Mouse (Mus musculus): ENCODE measurements at regions not wholly inside any gene's neighbourhood (a gene's known extent, or its start where the extent isn't known, plus 50 kb on each side); places are given as distances from the start of the nearest gene placed in this dataset.

- H3K27me3 ChIP-seq (ENCODE audit: control insufficient read depth, insufficient read depth, low read length), result no peaks in the 10 kb centered on the region
- TF ChIP-seq POLR2A (IDR thresholded peaks at IDR 0.05; ENCODE audit: insufficient read depth, low read depth, low read length) (no peak), EP300 (IDR thresholded peaks at IDR 0.05; ENCODE audit: insufficient read depth, low read depth, low read length) (no peak), CTCF (IDR thresholded peaks at IDR 0.05) (no peak)
- no peak overlapping the region for H3K27ac ChIP-seq
- no peaks in the 10 kb centered on the region for H3K36me3 ChIP-seq (ENCODE audit: control insufficient read depth, insufficient read depth, low read length)
- no peaks in the 10 kb centered on the region for H3K4me1 ChIP-seq (ENCODE audit: control insufficient read depth, insufficient read depth, low read length)
- no peak overlapping the region for H3K4me3 ChIP-seq
- 90% methylated on average over 11 of the region's 11 CpGs for WGBS
- H3K79me2 ChIP-seq (replicated peaks; ENCODE audit: control insufficient read depth, insufficient read depth, low read length), result no peaks in the 10 kb centered on the region
- DNase-seq, result no peak
- intact Hi-C loops (cut with DNase I), result no loop called here
- H3K9ac ChIP-seq (ENCODE audit: low read depth, low read length), result no peak overlapping the region
These were observed 115.2 kb upstream of the Plekha5 start for GRCm38 (mm10) chr6:140308641-140309040.

- no peaks in the 10 kb centered on the region for H3K4me1 ChIP-seq (ENCODE audit: control insufficient read depth, insufficient read depth, low read length)
- no peak overlapping the region for H3K9ac ChIP-seq (ENCODE audit: low read depth, low read length)
- no peaks in the 10 kb centered on the region for H3K27me3 ChIP-seq (ENCODE audit: control insufficient read depth, insufficient read depth, low read length)
- 90% methylated on average over 6 of the region's 6 CpGs for WGBS
- no peaks in the 10 kb centered on the region for H3K79me2 ChIP-seq (replicated peaks; ENCODE audit: control insufficient read depth, insufficient read depth, low read length)
- no peak for DNase-seq
- no peak overlapping the region for H3K4me3 ChIP-seq
- intact Hi-C loops (cut with DNase I), result no loop called here
- no peaks in the 10 kb centered on the region for H3K36me3 ChIP-seq (ENCODE audit: control insufficient read depth, insufficient read depth, low read length)
- no peak overlapping the region for H3K27ac ChIP-seq
- TF ChIP-seq POLR2A (IDR thresholded peaks at IDR 0.05; ENCODE audit: insufficient read depth, low read depth, low read length), result no peak
- TF ChIP-seq CTCF (IDR thresholded peaks at IDR 0.05), result no peak
- TF ChIP-seq EP300 (IDR thresholded peaks at IDR 0.05; ENCODE audit: insufficient read depth, low read depth, low read length), result no peak
These were observed 116.9 kb upstream of the Plekha5 start for GRCm38 (mm10) chr6:140306811-140307558.

GRCm38 (mm10) chr6:140304105-140304504 is 119.7 kb upstream of the Plekha5 start:
- no peak overlapping the region for H3K9ac ChIP-seq (ENCODE audit: low read depth, low read length)
- no peak overlapping the region for H3K4me3 ChIP-seq
- WGBS, result 65% methylated on average over 5 of the region's 5 CpGs
- H3K27ac ChIP-seq, result no peak overlapping the region
- DNase-seq, result no peak
- H3K36me3 ChIP-seq (ENCODE audit: control insufficient read depth, insufficient read depth, low read length), result no peaks in the 10 kb centered on the region
- no peaks in the 10 kb centered on the region; the same call in 1 of the 2 replicates for H3K4me1 ChIP-seq (ENCODE audit: control insufficient read depth, insufficient read depth, low read length)
- no peaks in the 10 kb centered on the region for H3K27me3 ChIP-seq (ENCODE audit: control insufficient read depth, insufficient read depth, low read length)
- TF ChIP-seq POLR2A (IDR thresholded peaks at IDR 0.05; ENCODE audit: insufficient read depth, low read depth, low read length) (no peak), CTCF (IDR thresholded peaks at IDR 0.05) (no peak), EP300 (IDR thresholded peaks at IDR 0.05; ENCODE audit: insufficient read depth, low read depth, low read length) (no peak)
- H3K79me2 ChIP-seq (replicated peaks; ENCODE audit: control insufficient read depth, insufficient read depth, low read length), result no peaks in the 10 kb centered on the region
- intact Hi-C loops (cut with DNase I), result no loop called here

DNA sequence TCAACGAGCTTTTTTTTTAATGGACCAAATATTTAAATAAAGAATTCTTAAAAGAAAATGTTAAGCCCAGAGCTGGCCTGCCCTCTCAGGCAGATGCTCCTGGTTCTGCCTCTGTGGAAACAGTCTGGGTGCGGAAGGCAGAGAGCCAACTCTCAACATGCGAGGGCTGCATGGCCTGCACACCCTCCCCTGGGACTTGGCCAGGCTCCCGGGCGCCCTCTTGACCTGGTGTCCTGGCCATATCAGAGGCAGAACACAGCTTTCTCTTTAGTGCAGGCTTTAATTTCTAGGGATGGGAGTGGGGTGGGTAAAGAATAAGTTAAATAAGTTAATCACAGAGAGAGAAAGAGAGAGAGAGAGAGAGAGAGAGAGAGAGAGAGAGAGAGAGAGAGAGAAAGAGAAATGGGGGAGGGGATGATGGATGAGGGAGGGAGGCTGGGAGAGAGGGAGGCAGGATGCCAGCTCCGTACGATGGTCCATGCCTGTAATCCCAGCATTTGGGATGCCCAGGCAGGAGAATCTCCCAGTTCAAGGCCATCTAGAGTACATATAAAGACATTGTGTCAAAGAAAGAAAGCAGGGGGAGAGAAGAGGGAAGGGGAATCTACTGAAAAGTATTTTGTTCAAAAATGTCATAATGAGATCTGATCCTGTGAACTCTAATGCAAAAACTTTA is 123.2 kb upstream of the Plekha5 start:
- Histone ChIP-seq H3K27me3 (ENCODE audit: control insufficient read depth, insufficient read depth, low read length) (no peaks in the 10 kb centered on the region), H3K4me1 (ENCODE audit: control insufficient read depth, insufficient read depth, low read length) (no peaks in the 10 kb centered on the region; the same call in 1 of the 2 replicates), H3K9ac (ENCODE audit: low read depth, low read length) (no peak overlapping the region), H3K27ac (no peak overlapping the region), H3K4me3 (no peak overlapping the region), H3K36me3 (ENCODE audit: control insufficient read depth, insufficient read depth, low read length) (no peaks in the 10 kb centered on the region), H3K79me2 (replicated peaks; ENCODE audit: control insufficient read depth, insufficient read depth, low read length) (no peaks in the 10 kb centered on the region)
- TF ChIP-seq POLR2A (IDR thresholded peaks at IDR 0.05; ENCODE audit: insufficient read depth, low read depth, low read length) (no peak), CTCF (IDR thresholded peaks at IDR 0.05) (no peak), EP300 (IDR thresholded peaks at IDR 0.05; ENCODE audit: insufficient read depth, low read depth, low read length) (no peak)
- intact Hi-C loops (cut with DNase I), result no loop called here
- WGBS, result 23% methylated on average over 7 of the region's 7 CpGs
- peak; percentile 63 to 68 for DNase-seq

GRCm38 (mm10) chr6:140299653-140300052 is 124.2 kb upstream of the Plekha5 start:
- no peak overlapping the region for H3K9ac ChIP-seq (ENCODE audit: low read depth, low read length)
- no peak overlapping the region for H3K27ac ChIP-seq
- TF ChIP-seq EP300 (IDR thresholded peaks at IDR 0.05; ENCODE audit: insufficient read depth, low read depth, low read length) (no peak), POLR2A (IDR thresholded peaks at IDR 0.05; ENCODE audit: insufficient read depth, low read depth, low read length) (no peak), CTCF (IDR thresholded peaks at IDR 0.05) (no peak)
- WGBS, result 42% methylated on average over 7 of the region's 7 CpGs
- intact Hi-C loops (cut with DNase I), result no loop called here
- no peaks in the 10 kb centered on the region for H3K27me3 ChIP-seq (ENCODE audit: control insufficient read depth, insufficient read depth, low read length)
- no peak overlapping the region for H3K4me3 ChIP-seq
- H3K79me2 ChIP-seq (replicated peaks; ENCODE audit: control insufficient read depth, insufficient read depth, low read length), result no peaks in the 10 kb centered on the region
- DNase-seq, result no peak
- no peaks in the 10 kb centered on the region for H3K36me3 ChIP-seq (ENCODE audit: control insufficient read depth, insufficient read depth, low read length)
- no peaks in the 10 kb centered on the region; the same call in 1 of the 2 replicates for H3K4me1 ChIP-seq (ENCODE audit: control insufficient read depth, insufficient read depth, low read length)

All from heart, adult 2 months (tissue).